Mouse (Mus musculus): ENCODE data around the gene Ap1m2.
"Not testable (repeated sequence)": the region's sequence is repeated elsewhere in the genome, so short reads cannot be mapped to it uniquely, and the experiment has no call there.

Gene Ap1m2

GRCm38 (mm10) chr9:21291022-21291787 lies 20.9 kb downstream of the Ap1m2 start, which contains the start of gene Cdkn2d:
Cdkn2d (minus strand) TSS chr9:21291407.
- in situ Hi-C loops (cut with MboI, MseI): no loop called here

- in situ Hi-C loops (cut with MboI, MseI): no loop called here
Observed at GRCm38 (mm10) chr9:21290589-21290988, 21.5 kb downstream of the Ap1m2 start.

GRCm38 (mm10) chr9:21289337-21289671 lies 22.8 kb downstream of the Ap1m2 start:
- in situ Hi-C loops (cut with MboI, MseI): no loop called here

GRCm38 (mm10) chr9:21288404-21289336 lies 23.5 kb downstream of the Ap1m2 start:
- in situ Hi-C loops (cut with MboI, MseI): no loop called here

- in situ Hi-C loops (cut with MboI, MseI): no loop called here
Observed at GRCm38 (mm10) chr9:21287571-21288402, 24.4 kb downstream of the Ap1m2 start, which contains the start of gene Kri1. Kri1 (minus strand) TSS chr9:21287969.

GRCm38 (mm10) chr9:21286753-21287152 lies 25.4 kb downstream of the Ap1m2 start:
- in situ Hi-C loops (cut with MboI, MseI): no loop called here

GRCm38 (mm10) chr9:21283994-21284393 lies 28.1 kb downstream of the Ap1m2 start:
- in situ Hi-C loops (cut with MboI, MseI): no loop called here

GRCm38 (mm10) chr9:21283591-21283990 lies 28.5 kb downstream of the Ap1m2 start:
- in situ Hi-C loops (cut with MboI, MseI): no loop called here

- in situ Hi-C loops (cut with MboI, MseI): no loop called here
Observed at GRCm38 (mm10) chr9:21277776-21278175, 34.4 kb downstream of the Ap1m2 start.

- in situ Hi-C loops (cut with MboI, MseI): no loop called here
Observed at GRCm38 (mm10) chr9:21276307-21276706, 35.8 kb downstream of the Ap1m2 start.

- in situ Hi-C loops (cut with MboI, MseI): no loop called here
Observed at GRCm38 (mm10) chr9:21275727-21276126, 36.4 kb downstream of the Ap1m2 start.

GRCm38 (mm10) chr9:21275013-21275710 lies 37.0 kb downstream of the Ap1m2 start:
- in situ Hi-C loops (cut with MboI, MseI): no loop called here

- in situ Hi-C loops (cut with MboI, MseI): no loop called here
Observed at GRCm38 (mm10) chr9:21274336-21274735, 37.8 kb downstream of the Ap1m2 start.

GRCm38 (mm10) chr9:21273520-21274228 lies 38.5 kb downstream of the Ap1m2 start:
- in situ Hi-C loops (cut with MboI, MseI): no loop called here

- in situ Hi-C loops (cut with MboI, MseI): no loop called here
Observed at GRCm38 (mm10) chr9:21273094-21273493, 39.0 kb downstream of the Ap1m2 start.

- in situ Hi-C loops (cut with MboI, MseI): no loop called here
Observed at GRCm38 (mm10) chr9:21272391-21272790, 39.7 kb downstream of the Ap1m2 start.

GRCm38 (mm10) chr9:21269590-21269989 lies 42.5 kb downstream of the Ap1m2 start:
- in situ Hi-C loops (cut with MboI, MseI): not testable (repeated sequence)

GRCm38 (mm10) chr9:21268305-21268704 lies 43.8 kb downstream of the Ap1m2 start:
- in situ Hi-C loops (cut with MboI, MseI): no loop called here

- in situ Hi-C loops (cut with MboI, MseI): no loop called here
Observed at GRCm38 (mm10) chr9:21266889-21267288, 45.2 kb downstream of the Ap1m2 start.

GRCm38 (mm10) chr9:21265611-21266010 lies 46.5 kb downstream of the Ap1m2 start:
- in situ Hi-C loops (cut with MboI, MseI): no loop called here
